Mouse (Mus musculus) liver, embryonic 16.5 days (tissue): ENCODE results near the gene Scrt2. TPM values are rescaled to one million over a fixed set of nuclear protein-coding genes. Genes with fewer than 3 reads are reported as not detected.

Experiments
- ATAC-seq: fragments of 200-750 bp; cut with Nextera tagmentation; 2 replicates; pipeline ENCODE4 v1.8.0; 2017; ENCODE audit warnings: low read depth, mild to moderate bottlenecking, moderate number of reproducible peaks, moderate library complexity
- H3K27ac ChIP-seq: fragments of 300-500 bp; sonication (generic); 2 replicates; pipeline ENCODE4 v1.5.1; 2014; ENCODE audit warnings: mild to moderate bottlenecking, low read length
- H3K27me3 ChIP-seq: fragments of 300-500 bp; sonication (generic); 2 replicates; pipeline ENCODE4 v1.6.1; 2014; ENCODE audit warnings: low read depth, low read length, mixed read lengths; ENCODE audit not compliant: control insufficient read depth, insufficient read depth
- H3K36me3 ChIP-seq: fragments of 300-500 bp; sonication (generic); 2 replicates; pipeline ENCODE4 v1.6.1; 2014; ENCODE audit warnings: mild to moderate bottlenecking; ENCODE audit not compliant: control insufficient read depth, insufficient read depth
- H3K4me1 ChIP-seq: fragments of 300-500 bp; sonication (generic); 2 replicates; pipeline ENCODE4 v1.6.1; 2014; ENCODE audit warnings: low read depth, low read length, mixed read lengths; ENCODE audit not compliant: control insufficient read depth
- H3K4me2 ChIP-seq: fragments of 300-500 bp; sonication (generic); 2 replicates; pipeline ENCODE4 v1.6.1; 2014; ENCODE audit warnings: low read depth, low read length, mixed read lengths
- H3K4me3 ChIP-seq: fragments of 300-500 bp; sonication (generic); 2 replicates; pipeline ENCODE4 v1.5.1; 2014; ENCODE audit warnings: low read depth, mild to moderate bottlenecking, low read length
- H3K9ac ChIP-seq: fragments of 300-500 bp; sonication (generic); 2 replicates; pipeline ENCODE4 v1.6.1; 2014; ENCODE audit warnings: low read depth, low read length
- H3K9me3 ChIP-seq: fragments of 300-500 bp; sonication (generic); replicated peaks from 2 replicates; pipeline ENCODE4 v1.6.1; 2016; ENCODE audit warnings: low read length; ENCODE audit not compliant: control insufficient read depth
- WGBS: fragments of 180-500 bp; shearing (Covaris S2); extraction: QIAGEN DNeasy Blood & Tissue Kit; methylation state at CpG from one replicate; pipeline ENCODE4 v1.1.7; 2014; ENCODE audit not compliant: insufficient replicate concordance; 5-methylcytosine and 5-hydroxymethylcytosine counted together
- polyA plus RNA-seq: library from polyadenylated mRNA; unstranded; fragments of >200 nt; fragmentation: Nextera tagmentation; extraction: Ambion mirVana; gene quantifications from 2 replicates; pipeline ENCODE4 v1.2.1, GENCODE M21; 2015

Scrt2 gene
- polyA plus RNA-seq, 1 experiment from 2014 or later = not detected

- WGBS = 51% methylated on average over 5 of the region's 5 CpGs
- Histone ChIP-seq H3K4me2 (no peak overlapping the region), H3K9me3 (no peaks in the 10 kb centered on the region), H3K27me3 (peaks cover 39% of the 10 kb centered on the region), H3K4me3 (no peak overlapping the region), H3K9ac (no peak overlapping the region), H3K4me1 (peaks cover 3% of the 10 kb centered on the region), H3K27ac (no peak overlapping the region), H3K36me3 (no peaks in the 10 kb centered on the region)
- no peak for ATAC-seq
Observed at GRCm38 (mm10) chr2:152089581-152089980, 8.3 kb downstream of the Scrt2 start.

- Histone ChIP-seq H3K9ac (no peak overlapping the region), H3K4me2 (no peak overlapping the region), H3K4me1 (peaks cover 3% of the 10 kb centered on the region), H3K27ac (no peak overlapping the region), H3K27me3 (peaks cover 48% of the 10 kb centered on the region), H3K36me3 (no peaks in the 10 kb centered on the region), H3K9me3 (no peaks in the 10 kb centered on the region), H3K4me3 (no peak overlapping the region)
- no peak for ATAC-seq
- 72% methylated on average over 5 of the region's 5 CpGs for WGBS
Observed at GRCm38 (mm10) chr2:152090486-152090885, 9.2 kb downstream of the Scrt2 start.

GRCm38 (mm10) chr2:152091342-152092056 lies 10.2 kb downstream of the Scrt2 start:
- 26% methylated on average over 12 of the region's 12 CpGs for WGBS
- no peaks in the 10 kb centered on the region for H3K9me3 ChIP-seq
- peaks cover 3% of the 10 kb centered on the region for H3K4me1 ChIP-seq
- H3K27ac ChIP-seq = no peak overlapping the region
- H3K4me2 ChIP-seq = no peak overlapping the region
- H3K27me3 ChIP-seq = peaks cover 57% of the 10 kb centered on the region
- no peaks in the 10 kb centered on the region for H3K36me3 ChIP-seq
- H3K4me3 ChIP-seq = no peak overlapping the region
- no peak for ATAC-seq
- H3K9ac ChIP-seq = no peak overlapping the region

GRCm38 (mm10) chr2:152092927-152093326 lies 11.6 kb downstream of the Scrt2 start:
- Histone ChIP-seq H3K9me3 (no peaks in the 10 kb centered on the region), H3K36me3 (no peaks in the 10 kb centered on the region), H3K27ac (no peak overlapping the region), H3K27me3 (peaks cover 57% of the 10 kb centered on the region), H3K4me1 (peaks cover 3% of the 10 kb centered on the region), H3K9ac (no peak overlapping the region), H3K4me3 (peak overlapping the region; percentile 28), H3K4me2 (peak overlapping the region; percentile 18; the same call in 1 of the 2 replicates)
- ATAC-seq = no peak
- whole genome bisulfite sequencing = 4% methylated on average over 37 of the region's 45 CpGs

GRCm38 (mm10) chr2:152093356-152093792 lies 12.0 kb downstream of the Scrt2 start:
- H3K27me3 ChIP-seq = peaks cover 59% of the 10 kb centered on the region
- no peak for ATAC-seq
- H3K9ac ChIP-seq = no peak overlapping the region
- no peak overlapping the region for H3K27ac ChIP-seq
- 4% methylated on average over 54 of the region's 60 CpGs for WGBS
- H3K4me1 ChIP-seq = peaks cover 3% of the 10 kb centered on the region
- H3K9me3 ChIP-seq = no peaks in the 10 kb centered on the region
- no peaks in the 10 kb centered on the region for H3K36me3 ChIP-seq
- H3K4me3 ChIP-seq = peak overlapping the region; percentile 28
- peak overlapping the region; percentile 18; the same call in 1 of the 2 replicates for H3K4me2 ChIP-seq

- Histone ChIP-seq H3K4me2 (no peak overlapping the region), H3K36me3 (no peaks in the 10 kb centered on the region), H3K9me3 (no peaks in the 10 kb centered on the region), H3K4me1 (peaks cover 3% of the 10 kb centered on the region), H3K27me3 (peaks cover 60% of the 10 kb centered on the region), H3K4me3 (no peak overlapping the region), H3K27ac (no peak overlapping the region), H3K9ac (no peak overlapping the region)
- 6% methylated on average over 29 of the region's 29 CpGs for WGBS
- no peak for ATAC-seq
Observed at GRCm38 (mm10) chr2:152094856-152095545, 13.7 kb downstream of the Scrt2 start.

- WGBS = 61% methylated on average over 2 of the region's 2 CpGs
- Histone ChIP-seq H3K36me3 (no peaks in the 10 kb centered on the region), H3K4me3 (no peak overlapping the region), H3K9ac (no peak overlapping the region), H3K4me2 (no peak overlapping the region), H3K27me3 (peaks cover 55% of the 10 kb centered on the region), H3K9me3 (no peaks in the 10 kb centered on the region), H3K27ac (no peak overlapping the region), H3K4me1 (peaks cover 3% of the 10 kb centered on the region)
- ATAC-seq = no peak
Observed at GRCm38 (mm10) chr2:152096922-152097321, 15.6 kb downstream of the Scrt2 start.

- Histone ChIP-seq H3K36me3 (no peaks in the 10 kb centered on the region), H3K4me1 (peaks cover 3% of the 10 kb centered on the region), H3K9ac (no peak overlapping the region), H3K9me3 (no peaks in the 10 kb centered on the region), H3K4me3 (no peak overlapping the region), H3K27me3 (peaks cover 53% of the 10 kb centered on the region), H3K4me2 (no peak overlapping the region), H3K27ac (no peak overlapping the region)
- ATAC-seq = no peak
- 58% methylated on average over 11 of the region's 11 CpGs for WGBS
Observed at GRCm38 (mm10) chr2:152097916-152098315, 16.6 kb downstream of the Scrt2 start.

- no peak overlapping the region for H3K27ac ChIP-seq
- H3K27me3 ChIP-seq = peaks cover 37% of the 10 kb centered on the region
- no peak for ATAC-seq
- no peak overlapping the region for H3K4me3 ChIP-seq
- no peaks in the 10 kb centered on the region for H3K36me3 ChIP-seq
- no peak overlapping the region for H3K9ac ChIP-seq
- 49% methylated on average over 3 of the region's 3 CpGs for WGBS
- no peak overlapping the region for H3K4me2 ChIP-seq
- H3K9me3 ChIP-seq = no peaks in the 10 kb centered on the region
- H3K4me1 ChIP-seq = peaks cover 1% of the 10 kb centered on the region
Observed at GRCm38 (mm10) chr2:152099538-152099937, 18.2 kb downstream of the Scrt2 start.
